In the genomic region with DNA sequence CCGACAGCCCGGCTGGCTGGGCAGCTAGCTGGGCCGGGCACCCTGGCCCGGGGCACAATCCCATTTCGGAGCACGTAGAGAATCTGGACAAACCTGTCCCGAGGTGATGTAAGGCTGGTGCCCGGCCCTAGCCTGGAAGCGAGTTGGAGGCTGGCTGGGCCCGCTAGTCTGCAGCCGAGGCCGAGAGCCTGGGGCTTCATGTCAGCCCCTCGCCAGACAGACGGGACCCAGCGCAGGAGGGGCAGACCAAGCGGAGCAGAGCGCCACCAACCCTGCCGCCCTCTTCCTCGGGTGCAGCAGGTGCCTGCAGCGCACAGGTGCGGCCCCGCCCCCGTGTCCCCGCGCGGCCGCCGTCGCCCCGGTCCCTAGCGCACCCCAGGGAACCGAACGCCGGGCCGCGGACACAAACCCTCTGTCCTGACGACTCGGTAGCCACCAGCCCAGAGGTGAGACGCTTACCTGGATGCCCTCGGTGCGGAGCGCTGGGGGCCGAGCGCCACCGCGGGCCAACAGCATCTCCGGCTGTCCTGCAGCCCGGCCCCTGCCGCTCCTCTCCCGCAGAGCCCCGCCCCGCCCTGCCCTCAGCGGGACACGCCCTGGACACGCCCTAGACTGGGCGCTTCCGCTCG, we compare ENCODE assay signal across 8 mouse cellular contexts.
DNase-seq lines count a peak whose midpoint lies in the region; ATAC-seq lines count a peak whose summit lies in the region.

No protein-coding gene starts in this region.

- peak overlapping the region; percentile 86 for H3K4me2 ChIP-seq in neural tube, embryonic 11.5 days (ENCODE audit: low read depth)
- H3K4me2 ChIP-seq in embryonic facial prominence, embryonic 11.5 days (ENCODE audit: low read depth, low read length): peak overlapping the region; percentile 79
- H3K4me2 ChIP-seq in hindbrain, embryonic 14.5 days (replicated peaks): peak overlapping the region; percentile 88

- H3K9me3 ChIP-seq in neural tube, embryonic 11.5 days (ENCODE audit: control insufficient read depth, low read length): no peaks in the 10 kb centered on the region
- H3K9me3 ChIP-seq in embryonic facial prominence, embryonic 11.5 days (replicated peaks; ENCODE audit: control insufficient read depth, low read length): no peaks in the 10 kb centered on the region
- H3K9me3 ChIP-seq in hindbrain, embryonic 14.5 days (ENCODE audit: control insufficient read depth, low read length): no peaks in the 10 kb centered on the region
- H3K9me3 ChIP-seq in megakaryocyte, embryonic 14.5 days: no peaks in the 10 kb centered on the region

- no peak for DNase-seq in neural tube, embryonic 11.5 days (ENCODE audit: low spot score)
- DNase-seq in neural tube, embryonic 10.5 days (ENCODE audit: extremely low spot score, low spot score): no peak
- DNase-seq in embryonic facial prominence, embryonic 11.5 days (ENCODE audit: low spot score): peak; percentile 33
- peak; percentile 27 for DNase-seq in hindbrain, embryonic 14.5 days (ENCODE audit: low spot score)
- no peak for DNase-seq in left cerebral cortex, postnatal 4 days
- no peak for DNase-seq in spleen, adult 18-20 months
- DNase-seq in spleen, postnatal 10 days (ENCODE audit: low spot score in 2 of 2): no peak

- intact Hi-C loops in left cerebral cortex, postnatal 4 days (cut with DNase I): no loop called here

- WGBS in neural tube, embryonic 11.5 days: under 1% methylated on average over 54 of the region's 58 CpGs
- WGBS in embryonic facial prominence, embryonic 11.5 days: 2% methylated on average over 43 of the region's 58 CpGs
- under 1% methylated on average over 55 of the region's 58 CpGs for WGBS in hindbrain, embryonic 14.5 days

- no peaks in the 10 kb centered on the region for H3K27me3 ChIP-seq in neural tube, embryonic 11.5 days (ENCODE audit: control insufficient read depth, insufficient read depth, low read length)
- H3K27me3 ChIP-seq in embryonic facial prominence, embryonic 11.5 days (ENCODE audit: control insufficient read depth, insufficient read depth, low read length): no peaks in the 10 kb centered on the region
- no peaks in the 10 kb centered on the region for H3K27me3 ChIP-seq in hindbrain, embryonic 14.5 days (ENCODE audit: control insufficient read depth, insufficient read depth, low read length)
- H3K27me3 ChIP-seq in megakaryocyte, embryonic 14.5 days (replicated peaks): peaks cover 15% of the 10 kb centered on the region

- H3K9ac ChIP-seq in neural tube, embryonic 11.5 days (ENCODE audit: low read length): peak overlapping the region; percentile 68
- peak overlapping the region; percentile 66 for H3K9ac ChIP-seq in embryonic facial prominence, embryonic 11.5 days (replicated peaks; ENCODE audit: low read length)
- peak overlapping the region; percentile 84 for H3K9ac ChIP-seq in hindbrain, embryonic 14.5 days

- ATAC-seq in neural tube, embryonic 11.5 days (ENCODE audit: insufficient read depth, low FRiP score, low TSS enrichment): no peak; the same call in 1 of the 2 replicates
- peak; percentile 61 for ATAC-seq in embryonic facial prominence, embryonic 11.5 days (replicated peaks; ENCODE audit: insufficient number of reproducible peaks, low FRiP score, low TSS enrichment, low read depth)
- no peak; the same call in 1 of the 2 replicates for ATAC-seq in hindbrain, embryonic 14.5 days (ENCODE audit: low FRiP score)

- H3K36me3 ChIP-seq in neural tube, embryonic 11.5 days (ENCODE audit: control insufficient read depth, insufficient read depth, low read length): no peaks in the 10 kb centered on the region
- peaks cover 3% of the 10 kb centered on the region; the same call in 1 of the 2 replicates for H3K36me3 ChIP-seq in embryonic facial prominence, embryonic 11.5 days (replicated peaks; ENCODE audit: control insufficient read depth, insufficient read depth, low read depth, low read length)
- peaks cover 21% of the 10 kb centered on the region for H3K36me3 ChIP-seq in hindbrain, embryonic 14.5 days (replicated peaks; ENCODE audit: control insufficient read depth, insufficient read depth)
- peaks cover 24% of the 10 kb centered on the region for H3K36me3 ChIP-seq in megakaryocyte, embryonic 14.5 days (replicated peaks; ENCODE audit: low read length)

- H3K27ac ChIP-seq in neural tube, embryonic 11.5 days (ENCODE audit: low read depth, low read length): peak overlapping the region; percentile 35; the same call in 1 of the 2 replicates
- H3K27ac ChIP-seq in embryonic facial prominence, embryonic 11.5 days (replicated peaks; ENCODE audit: low read depth, low read length): no peak overlapping the region
- peak overlapping the region; percentile 72 for H3K27ac ChIP-seq in hindbrain, embryonic 14.5 days

- peak overlapping the region; percentile 83 for H3K4me3 ChIP-seq in neural tube, embryonic 11.5 days (ENCODE audit: low read depth, low read length)
- H3K4me3 ChIP-seq in embryonic facial prominence, embryonic 11.5 days (ENCODE audit: low read depth, low read length): peak overlapping the region; percentile 79
- H3K4me3 ChIP-seq in hindbrain, embryonic 14.5 days (replicated peaks; ENCODE audit: low read length): peak overlapping the region; percentile 69
- peak overlapping the region; percentile 99 for H3K4me3 ChIP-seq in megakaryocyte, embryonic 14.5 days (replicated peaks)

- peaks cover 14% of the 10 kb centered on the region for H3K4me1 ChIP-seq in neural tube, embryonic 11.5 days (ENCODE audit: control insufficient read depth, insufficient read depth, low read length)
- no peaks in the 10 kb centered on the region for H3K4me1 ChIP-seq in embryonic facial prominence, embryonic 11.5 days (ENCODE audit: control insufficient read depth, insufficient read depth, low read length)
- H3K4me1 ChIP-seq in hindbrain, embryonic 14.5 days (replicated peaks; ENCODE audit: control insufficient read depth, insufficient read depth, low read length): peaks cover 17% of the 10 kb centered on the region
- peaks cover 27% of the 10 kb centered on the region for H3K4me1 ChIP-seq in megakaryocyte, embryonic 14.5 days

Comparison
In these comparisons a context has a peak if more than half of its experiments do, and no peak if none do; other contexts are left out.
1. DNase-seq: peak in embryonic facial prominence, embryonic 11.5 days (single experiment) and hindbrain, embryonic 14.5 days (single experiment); none in neural tube, embryonic 11.5 days (single experiment), neural tube, embryonic 10.5 days (single experiment), left cerebral cortex, postnatal 4 days (single experiment), spleen, adult 18-20 months (0 of 2) and spleen, postnatal 10 days (0 of 2).
2. Peak in every context shown above with its lines, with median percentiles within 50 percentile points of each other: H3K4me2 ChIP-seq, H3K4me3 ChIP-seq and H3K9ac ChIP-seq.